Mouse (Mus musculus) liver, adult 2 months (tissue): ENCODE results near the gene Adamtsl1.

ENCODE experiments used
- CTCF ChIP-seq: fragments of 200-500 bp; IDR thresholded peaks from 2 replicates; pipeline ENCODE4 v1.5.1; 2011; ENCODE audit warnings: low read depth, low read length, control low read depth
- POLR2A ChIP-seq: fragments of 200-500 bp; IDR thresholded peaks from 2 replicates; pipeline ENCODE4 v1.6.1; 2011; ENCODE audit warnings: low read length, control low read depth; ENCODE audit not compliant: insufficient read depth; ENCODE audit errors: extremely low read depth

DNA sequence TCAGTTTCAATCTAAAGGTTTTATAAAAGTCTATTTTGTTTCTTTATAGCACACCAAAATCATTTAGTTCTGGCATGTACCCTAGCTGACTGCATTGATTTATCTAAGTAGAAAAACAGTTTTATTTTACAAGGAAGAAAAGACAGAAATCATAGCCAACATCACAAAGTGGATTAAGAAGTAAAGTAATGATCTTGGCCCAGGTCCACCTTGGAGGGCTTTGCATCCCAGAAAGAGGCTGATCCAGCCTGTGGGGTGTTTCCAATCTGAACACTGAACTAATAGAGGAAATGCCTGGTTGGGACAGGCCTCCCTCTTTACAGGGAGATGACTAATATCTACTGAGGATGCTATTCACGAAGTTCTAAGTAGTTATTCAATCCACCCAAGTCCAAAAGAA, 163.6 kb downstream of the Adamtsl1 start:
- no peak for TF ChIP-seq POLR2A
- TF ChIP-seq CTCF: no peak
